Mouse (Mus musculus) embryonic facial prominence, embryonic 11.5 days (tissue): Measurements from ENCODE around the gene Smim14. TPM values are rescaled to one million over a fixed set of nuclear protein-coding genes. Genes with fewer than 3 reads are reported as not detected.

Experiments
- ATAC-seq: fragments of 200-750 bp; cut with Nextera tagmentation; replicated peaks from 2 replicates; pipeline ENCODE4 v1.8.0; 2017; ENCODE audit warnings: low read depth; ENCODE audit not compliant: insufficient number of reproducible peaks, low FRiP score, low TSS enrichment
- DNase-seq: peaks from one replicate; pipeline ENCODE4 v3.0.0-alpha.2; 2015; ENCODE audit warnings: low spot score
- H3K27ac ChIP-seq: fragments of 300-500 bp; sonication (generic); replicated peaks from 2 replicates; pipeline ENCODE4 v1.5.1; 2014; ENCODE audit warnings: mild to moderate bottlenecking, low read depth, low read length, control low read depth
- H3K27me3 ChIP-seq: fragments of 300-500 bp; sonication (generic); 2 replicates; pipeline ENCODE4 v1.6.1; 2014; ENCODE audit warnings: mild to moderate bottlenecking, low read length, moderate library complexity, mixed read lengths; ENCODE audit not compliant: control insufficient read depth, insufficient read depth
- H3K36me3 ChIP-seq: fragments of 300-500 bp; sonication (generic); replicated peaks from 2 replicates; pipeline ENCODE4 v1.6.1; 2014; ENCODE audit warnings: low read depth, mild to moderate bottlenecking, low read length, moderate library complexity, mixed read lengths; ENCODE audit not compliant: control insufficient read depth, insufficient read depth
- H3K4me1 ChIP-seq: fragments of 300-500 bp; sonication (generic); 2 replicates; pipeline ENCODE4 v1.6.1; 2014; ENCODE audit warnings: low read length, mixed read lengths; ENCODE audit not compliant: control insufficient read depth, insufficient read depth
- H3K4me2 ChIP-seq: fragments of 300-500 bp; sonication (generic); 2 replicates; pipeline ENCODE4 v1.6.1; 2014; ENCODE audit warnings: low read depth, mild to moderate bottlenecking, control low read depth, low read length, moderate library complexity
- H3K4me3 ChIP-seq: fragments of 300-500 bp; sonication (generic); 2 replicates; pipeline ENCODE4 v1.5.1; 2014; ENCODE audit warnings: low read depth, low read length, control low read depth
- H3K9ac ChIP-seq: fragments of 300-500 bp; sonication (generic); replicated peaks from 2 replicates; pipeline ENCODE4 v1.6.1; 2014; ENCODE audit warnings: mild to moderate bottlenecking, control low read depth, low read length
- H3K9me3 ChIP-seq: fragments of 300-500 bp; sonication (generic); replicated peaks from 2 replicates; pipeline ENCODE4 v1.6.1; 2016; ENCODE audit warnings: mild to moderate bottlenecking, low read length, inconsistent platforms, mixed read lengths; ENCODE audit not compliant: control insufficient read depth
- WGBS: fragments of 180-500 bp; shearing (Covaris S2); extraction: QIAGEN DNeasy Blood & Tissue Kit; methylation state at CpG from one replicate; pipeline ENCODE4 v1.1.7; 2014; 5-methylcytosine and 5-hydroxymethylcytosine counted together
- polyA plus RNA-seq: library from polyadenylated mRNA; unstranded; fragments of >200 nt; fragmentation: Nextera tagmentation; extraction: Ambion mirVana; gene quantifications from 2 replicates; pipeline ENCODE4 v1.2.1, GENCODE M21; 2014

The Smim14 gene
- polyA plus RNA-seq, 1 experiment from 2014 or later, result 77.6 TPM

DNA sequence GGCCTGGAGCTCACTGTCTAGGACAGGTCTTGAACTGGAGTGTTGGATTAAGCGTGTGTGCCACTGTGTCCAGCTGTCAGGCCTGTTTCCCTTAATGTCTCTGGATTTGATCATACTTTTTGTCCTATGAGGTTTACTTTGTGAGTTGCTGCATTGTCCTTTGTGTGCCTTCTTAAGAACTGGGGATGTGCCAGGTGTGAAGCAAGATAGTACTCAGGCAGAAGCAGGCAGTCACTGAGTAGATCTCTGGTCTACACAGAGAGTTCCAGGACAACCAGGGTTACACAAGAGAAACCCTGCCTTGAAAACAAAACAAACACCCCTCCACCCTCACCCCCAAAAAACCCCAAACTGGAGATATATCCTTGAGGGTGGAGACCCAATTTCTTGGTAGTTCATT is 12.7 kb upstream of the Smim14 start:
- no peak for ATAC-seq
- DNase-seq, result no peak

GRCm38 (mm10) chr5:65544616-65545015 is 7.6 kb upstream of the Smim14 start:
- no peak for DNase-seq
- Histone ChIP-seq H3K9me3 (no peaks in the 10 kb centered on the region), H3K4me2 (no peak overlapping the region), H3K4me1 (no peaks in the 10 kb centered on the region), H3K4me3 (no peak overlapping the region), H3K9ac (no peak overlapping the region), H3K27me3 (no peaks in the 10 kb centered on the region), H3K36me3 (no peaks in the 10 kb centered on the region; the same call in 1 of the 2 replicates), H3K27ac (no peak overlapping the region)
- no peak for ATAC-seq
- WGBS, result 86% methylated on average over 2 of the region's 2 CpGs

More for the DNA sequence above, 12.7 kb upstream of the Smim14 start:
- no peaks in the 10 kb centered on the region for H3K4me1 ChIP-seq
- 85% methylated on average over 1 of the region's 1 CpGs for WGBS
- H3K9me3 ChIP-seq, result no peaks in the 10 kb centered on the region
- no peaks in the 10 kb centered on the region for H3K27me3 ChIP-seq
- no peak overlapping the region for H3K9ac ChIP-seq
- H3K27ac ChIP-seq, result no peak overlapping the region; the same call in 1 of the 2 replicates
- H3K36me3 ChIP-seq, result no peaks in the 10 kb centered on the region; the same call in 1 of the 2 replicates
- H3K4me3 ChIP-seq, result no peak overlapping the region
- no peak overlapping the region for H3K4me2 ChIP-seq

- Histone ChIP-seq H3K27ac (no peak overlapping the region), H3K4me1 (no peaks in the 10 kb centered on the region), H3K9ac (no peak overlapping the region), H3K36me3 (no peaks in the 10 kb centered on the region; the same call in 1 of the 2 replicates), H3K27me3 (no peaks in the 10 kb centered on the region), H3K4me3 (no peak overlapping the region), H3K9me3 (no peaks in the 10 kb centered on the region), H3K4me2 (no peak overlapping the region)
- WGBS, result 94% methylated on average over 1 of the region's 1 CpGs
- DNase-seq (no peak), ATAC-seq (no peak)
Measured at GRCm38 (mm10) chr5:65543491-65543890, 6.5 kb upstream of the Smim14 start.

- no peaks in the 10 kb centered on the region for H3K9me3 ChIP-seq
- DNase-seq (no peak), ATAC-seq (no peak)
- no peak overlapping the region for H3K9ac ChIP-seq
- WGBS, result 84% methylated on average over 3 of the region's 3 CpGs
- H3K4me1 ChIP-seq, result no peaks in the 10 kb centered on the region
- H3K27me3 ChIP-seq, result no peaks in the 10 kb centered on the region
- H3K4me3 ChIP-seq, result no peak overlapping the region
- H3K27ac ChIP-seq, result no peak overlapping the region
- H3K4me2 ChIP-seq, result no peak overlapping the region
- no peaks in the 10 kb centered on the region; the same call in 1 of the 2 replicates for H3K36me3 ChIP-seq
Measured at GRCm38 (mm10) chr5:65541889-65542288, 4.9 kb upstream of the Smim14 start.

GRCm38 (mm10) chr5:65539786-65540185 is 2.8 kb upstream of the Smim14 start:
- H3K27me3 ChIP-seq, result no peaks in the 10 kb centered on the region
- H3K9ac ChIP-seq, result no peak overlapping the region
- no peaks in the 10 kb centered on the region for H3K4me1 ChIP-seq
- no peak overlapping the region for H3K4me2 ChIP-seq
- no peaks in the 10 kb centered on the region for H3K36me3 ChIP-seq
- 91% methylated on average over 3 of the region's 3 CpGs for WGBS
- no peak overlapping the region for H3K27ac ChIP-seq
- H3K9me3 ChIP-seq, result no peaks in the 10 kb centered on the region
- no peak overlapping the region for H3K4me3 ChIP-seq
- DNase-seq (no peak), ATAC-seq (no peak)

DNA sequence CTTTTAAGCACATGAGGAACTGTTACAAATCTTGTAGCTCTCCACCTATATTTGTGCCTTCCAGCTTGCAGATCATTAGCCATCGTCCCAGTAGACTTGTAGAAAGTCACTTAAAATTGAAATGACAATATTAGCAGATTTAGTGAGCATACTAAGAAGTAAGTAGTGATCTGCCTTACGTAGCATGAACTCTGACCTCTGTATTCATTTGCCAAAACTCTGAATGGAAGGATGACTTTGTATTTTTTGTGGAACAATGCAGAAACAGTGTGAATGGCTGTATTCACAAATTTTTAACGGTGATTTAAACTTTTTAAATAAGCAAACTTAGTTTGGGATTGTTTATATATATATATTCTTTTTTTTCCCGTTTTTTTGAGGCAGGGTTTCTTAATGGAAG is 1.8 kb upstream of the Smim14 start:
- ATAC-seq (no peak), DNase-seq (no peak)
- H3K27me3 ChIP-seq, result no peaks in the 10 kb centered on the region
- no peak overlapping the region for H3K27ac ChIP-seq
- H3K4me2 ChIP-seq, result 0 out of 2 replicates have a peak overlapping the region, but pooled peaks have one; percentile 14
- no peaks in the 10 kb centered on the region for H3K9me3 ChIP-seq
- H3K9ac ChIP-seq, result no peak overlapping the region
- WGBS, result 41% methylated on average over 4 of the region's 4 CpGs
- peak overlapping the region; percentile 5; the same call in 1 of the 2 replicates for H3K4me3 ChIP-seq
- H3K36me3 ChIP-seq, result no peaks in the 10 kb centered on the region
- no peaks in the 10 kb centered on the region for H3K4me1 ChIP-seq

DNA sequence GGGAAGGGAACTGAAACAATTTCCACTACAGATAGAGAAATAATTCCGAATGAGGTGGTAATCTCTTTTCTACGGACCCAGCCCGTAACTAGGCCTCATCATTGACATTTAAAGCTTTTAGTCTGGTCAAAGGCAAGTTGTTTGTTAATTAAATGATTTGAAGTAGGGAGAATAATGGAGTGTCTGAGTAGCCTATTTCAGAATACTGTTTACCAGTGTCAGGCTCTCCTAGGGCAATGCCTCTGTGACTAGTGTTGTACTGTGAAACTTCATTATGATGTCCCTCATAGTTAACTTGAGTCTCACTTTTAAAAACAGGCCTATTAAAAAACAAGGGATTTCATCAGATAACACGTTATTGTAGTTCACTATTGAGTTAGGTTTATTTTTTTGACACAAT is 1.1 kb upstream of the Smim14 start:
- peak overlapping the region; percentile 72 for H3K4me2 ChIP-seq
- WGBS, result 4% methylated on average over 4 of the region's 4 CpGs
- DNase-seq, result peak; percentile 11
- H3K36me3 ChIP-seq, result no peaks in the 10 kb centered on the region
- H3K27me3 ChIP-seq, result no peaks in the 10 kb centered on the region
- peak overlapping the region; percentile 99 for H3K27ac ChIP-seq
- ATAC-seq, result no peak
- H3K9me3 ChIP-seq, result no peaks in the 10 kb centered on the region
- H3K9ac ChIP-seq, result peak overlapping the region; percentile 98
- H3K4me3 ChIP-seq, result peak overlapping the region; percentile 98
- H3K4me1 ChIP-seq, result no peaks in the 10 kb centered on the region

- no peaks in the 10 kb centered on the region for H3K27me3 ChIP-seq
- H3K4me3 ChIP-seq, result peak overlapping the region; percentile 98
- H3K4me1 ChIP-seq, result no peaks in the 10 kb centered on the region
- peak overlapping the region; percentile 99 for H3K27ac ChIP-seq
- ATAC-seq (peak; percentile 72), DNase-seq (peak; percentile 82)
- peak overlapping the region; percentile 72 for H3K4me2 ChIP-seq
- no peaks in the 10 kb centered on the region for H3K9me3 ChIP-seq
- H3K36me3 ChIP-seq, result no peaks in the 10 kb centered on the region
- under 1% methylated on average over 37 of the region's 59 CpGs for WGBS
- H3K9ac ChIP-seq, result peak overlapping the region; percentile 98
Measured at GRCm38 (mm10) chr5:65537420-65538071, 562 bp upstream of the Smim14 start.
